Mouse (Mus musculus) heart, postnatal 0 days (tissue): ENCODE data around the gene Tmem248.

ENCODE experiments used
- CTCF ChIP-seq: IDR thresholded peaks from 2 replicates; pipeline ENCODE4 v1.5.1; 2016; ENCODE audit warnings: antibody characterized with exemption, control low read depth, low read depth
- EP300 ChIP-seq: IDR thresholded peaks from 2 replicates; pipeline ENCODE4 v1.6.1; 2016; ENCODE audit warnings: antibody characterized with exemption, low read depth

DNA sequence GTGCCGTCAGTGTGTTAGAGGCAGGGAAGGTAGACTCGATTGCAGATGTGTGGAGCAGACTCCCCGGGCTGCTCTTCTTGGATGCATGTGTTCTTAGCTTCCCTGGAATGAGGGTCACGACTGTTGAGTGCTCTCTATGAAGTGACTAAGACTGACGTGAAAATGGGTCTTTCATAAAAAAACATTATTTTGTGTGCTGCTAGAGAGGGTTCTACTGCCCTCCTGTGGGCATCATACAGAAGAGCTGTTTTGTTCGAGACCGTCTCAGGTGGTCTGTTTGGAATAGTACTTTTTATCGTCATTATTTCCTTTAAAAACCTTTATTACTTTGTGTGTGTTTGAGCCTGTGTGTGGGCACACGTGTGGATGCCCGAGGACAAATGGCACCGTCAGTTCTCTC is 46.6 kb downstream of the Tmem248 start:
- no peak for TF ChIP-seq CTCF
- no peak for TF ChIP-seq EP300
